Mouse (Mus musculus) heart, embryonic 13.5 days (tissue): ENCODE results near the gene Pole4. TPM values are rescaled to one million over a fixed set of nuclear protein-coding genes. Genes with fewer than 3 reads are reported as not detected.
"Not testable (repeated sequence)": the region's sequence is repeated elsewhere in the genome, so short reads cannot be mapped to it uniquely, and the experiment has no call there.

Experiments used
- ATAC-seq: fragments of 200-750 bp; cut with Nextera tagmentation; 2 replicates; pipeline ENCODE4 v1.8.0; 2017; ENCODE audit warnings: moderate TSS enrichment; ENCODE audit not compliant: insufficient number of reproducible peaks, low FRiP score, low TSS enrichment; ENCODE audit errors: extremely low read depth
- H3K27ac ChIP-seq: fragments of 300-500 bp; sonication (generic); replicated peaks from 2 replicates; pipeline ENCODE4 v1.5.1; 2015; ENCODE audit warnings: moderate library complexity, mild to moderate bottlenecking, inconsistent platforms
- H3K27me3 ChIP-seq: fragments of 300-500 bp; sonication (generic); replicated peaks from 2 replicates; pipeline ENCODE4 v1.6.1; 2015; ENCODE audit warnings: mild to moderate bottlenecking, inconsistent platforms
- H3K36me3 ChIP-seq: fragments of 300-500 bp; sonication (generic); 2 replicates; pipeline ENCODE4 v1.6.1; 2015; ENCODE audit warnings: mild to moderate bottlenecking, inconsistent platforms
- H3K4me1 ChIP-seq: fragments of 300-500 bp; sonication (generic); 2 replicates; pipeline ENCODE4 v1.6.1; 2015; ENCODE audit warnings: inconsistent platforms
- H3K4me2 ChIP-seq: fragments of 300-500 bp; sonication (generic); 2 replicates; pipeline ENCODE4 v1.6.1; 2015; ENCODE audit warnings: inconsistent platforms, mild to moderate bottlenecking, moderate library complexity
- H3K4me3 ChIP-seq: fragments of 300-500 bp; sonication (generic); 2 replicates; pipeline ENCODE4 v1.5.1; 2015; ENCODE audit warnings: moderate library complexity, mild to moderate bottlenecking, inconsistent platforms
- H3K9ac ChIP-seq: fragments of 300-500 bp; sonication (generic); 2 replicates; pipeline ENCODE4 v1.6.1; 2015; ENCODE audit warnings: inconsistent platforms, mild to moderate bottlenecking, moderate library complexity
- H3K9me3 ChIP-seq: fragments of 300-500 bp; sonication (generic); 2 replicates; pipeline ENCODE4 v1.6.1; 2016; ENCODE audit warnings: inconsistent platforms
- WGBS: fragments of 180-500 bp; shearing (Covaris S2); methylation state at CpG from one replicate; pipeline ENCODE4 v1.1.7; 2015; ENCODE audit warnings: mixed read lengths; 5-methylcytosine and 5-hydroxymethylcytosine counted together
- polyA plus RNA-seq: library from polyadenylated mRNA; unstranded; fragments of >200 nt; fragmentation: Nextera tagmentation; extraction: Ambion mirVana; gene quantifications from 2 replicates; pipeline ENCODE4 v1.2.1, GENCODE M21; 2015

The Pole4 gene
- polyA plus RNA-seq, 1 experiment from 2014 or later = 82.5 TPM

GRCm38 (mm10) chr6:82714841-82715240, 9.7 kb upstream of the Pole4 start:
- Histone ChIP-seq H3K4me1 (no peaks in the 10 kb centered on the region), H3K4me3 (no peak overlapping the region), H3K27me3 (no peaks in the 10 kb centered on the region), H3K27ac (no peak overlapping the region), H3K36me3 (no peaks in the 10 kb centered on the region), H3K9ac (no peak overlapping the region), H3K4me2 (no peak overlapping the region), H3K9me3 (no peaks in the 10 kb centered on the region)
- WGBS = 85% methylated on average over 5 of the region's 5 CpGs
- no peak for ATAC-seq

GRCm38 (mm10) chr6:82714243-82714642, 9.1 kb upstream of the Pole4 start:
- Histone ChIP-seq H3K4me1 (no peaks in the 10 kb centered on the region), H3K27me3 (no peaks in the 10 kb centered on the region), H3K9ac (no peak overlapping the region), H3K9me3 (no peaks in the 10 kb centered on the region), H3K4me2 (no peak overlapping the region), H3K27ac (no peak overlapping the region), H3K4me3 (no peak overlapping the region), H3K36me3 (no peaks in the 10 kb centered on the region)
- ATAC-seq = no peak
- WGBS = 12% methylated on average over 3 of the region's 3 CpGs

GRCm38 (mm10) chr6:82707742-82708141, 2.6 kb upstream of the Pole4 start:
- H3K9ac ChIP-seq = no peak overlapping the region
- ATAC-seq = no peak
- no peaks in the 10 kb centered on the region for H3K27me3 ChIP-seq
- no peaks in the 10 kb centered on the region for H3K36me3 ChIP-seq
- no peaks in the 10 kb centered on the region for H3K9me3 ChIP-seq
- no peak overlapping the region for H3K27ac ChIP-seq
- WGBS = 81% methylated on average over 3 of the region's 3 CpGs
- no peaks in the 10 kb centered on the region for H3K4me1 ChIP-seq
- no peak overlapping the region for H3K4me3 ChIP-seq
- H3K4me2 ChIP-seq = no peak overlapping the region

GRCm38 (mm10) chr6:82707241-82707640, 2.1 kb upstream of the Pole4 start:
- Histone ChIP-seq H3K4me2 (no peak overlapping the region), H3K9me3 (no peaks in the 10 kb centered on the region), H3K4me3 (no peak overlapping the region), H3K4me1 (no peaks in the 10 kb centered on the region), H3K27ac (no peak overlapping the region), H3K36me3 (no peaks in the 10 kb centered on the region), H3K27me3 (no peaks in the 10 kb centered on the region), H3K9ac (no peak overlapping the region)
- no peak for ATAC-seq
- WGBS = 83% methylated on average over 10 of the region's 10 CpGs

GRCm38 (mm10) chr6:82703710-82704109, 1.5 kb downstream of the Pole4 start:
- H3K4me3 ChIP-seq = no peak overlapping the region
- no peaks in the 10 kb centered on the region for H3K4me1 ChIP-seq
- H3K27ac ChIP-seq = no peak overlapping the region
- no peak for ATAC-seq
- WGBS = 77% methylated on average over 3 of the region's 3 CpGs
- H3K36me3 ChIP-seq = no peaks in the 10 kb centered on the region
- H3K9me3 ChIP-seq = no peaks in the 10 kb centered on the region
- no peak overlapping the region for H3K9ac ChIP-seq
- no peak overlapping the region for H3K4me2 ChIP-seq
- peaks cover 7% of the 10 kb centered on the region for H3K27me3 ChIP-seq

GRCm38 (mm10) chr6:82702593-82703017, 2.6 kb downstream of the Pole4 start:
- no peaks in the 10 kb centered on the region for H3K36me3 ChIP-seq
- peaks cover 7% of the 10 kb centered on the region for H3K27me3 ChIP-seq
- no peak for ATAC-seq
- no peak overlapping the region for H3K4me3 ChIP-seq
- WGBS = 27% methylated on average over 16 of the region's 16 CpGs
- H3K4me1 ChIP-seq = no peaks in the 10 kb centered on the region
- H3K9me3 ChIP-seq = no peaks in the 10 kb centered on the region
- H3K27ac ChIP-seq = no peak overlapping the region
- H3K9ac ChIP-seq = no peak overlapping the region
- H3K4me2 ChIP-seq = no peak overlapping the region

- Histone ChIP-seq H3K9me3 (no peaks in the 10 kb centered on the region), H3K27me3 (peaks cover 7% of the 10 kb centered on the region), H3K36me3 (no peaks in the 10 kb centered on the region), H3K4me1 (no peaks in the 10 kb centered on the region), H3K27ac (no peak overlapping the region), H3K9ac (no peak overlapping the region), H3K4me2 (no peak overlapping the region), H3K4me3 (no peak overlapping the region)
- no peak for ATAC-seq
- WGBS = 62% methylated on average over 6 of the region's 6 CpGs
These were observed 3.9 kb downstream of the Pole4 start for GRCm38 (mm10) chr6:82701296-82701695.

GRCm38 (mm10) chr6:82699831-82700230, 5.3 kb downstream of the Pole4 start:
- 36% methylated on average over 5 of the region's 5 CpGs for WGBS
- peaks cover 7% of the 10 kb centered on the region for H3K4me1 ChIP-seq
- peaks cover 7% of the 10 kb centered on the region for H3K27me3 ChIP-seq
- H3K4me3 ChIP-seq = no peak overlapping the region
- H3K4me2 ChIP-seq = no peak overlapping the region
- no peaks in the 10 kb centered on the region for H3K36me3 ChIP-seq
- no peak for ATAC-seq
- H3K9me3 ChIP-seq = no peaks in the 10 kb centered on the region
- no peak overlapping the region for H3K27ac ChIP-seq
- H3K9ac ChIP-seq = no peak overlapping the region

GRCm38 (mm10) chr6:82696736-82697135, 8.4 kb downstream of the Pole4 start:
- Histone ChIP-seq H3K9ac (no peak overlapping the region), H3K4me3 (no peak overlapping the region), H3K36me3 (no peaks in the 10 kb centered on the region), H3K4me1 (peaks cover 7% of the 10 kb centered on the region), H3K4me2 (no peak overlapping the region), H3K27ac (no peak overlapping the region), H3K27me3 (peaks cover 7% of the 10 kb centered on the region), H3K9me3 (no peaks in the 10 kb centered on the region)
- WGBS = 79% methylated on average over 3 of the region's 3 CpGs
- no peak for ATAC-seq

GRCm38 (mm10) chr6:82694668-82695067, 10.5 kb downstream of the Pole4 start:
- 44% methylated on average over 13 of the region's 13 CpGs for WGBS

GRCm38 (mm10) chr6:82689474-82689873, 15.7 kb downstream of the Pole4 start:
- WGBS = 65% methylated on average over 4 of the region's 4 CpGs
- H3K4me2 ChIP-seq = no peak overlapping the region

More at GRCm38 (mm10) chr6:82694668-82695067, 10.5 kb downstream of the Pole4 start:
- Histone ChIP-seq H3K27me3 (no peaks in the 10 kb centered on the region), H3K4me1 (peaks cover 7% of the 10 kb centered on the region), H3K4me2 (peak overlapping the region; percentile 46), H3K9ac (no peak overlapping the region), H3K9me3 (no peaks in the 10 kb centered on the region), H3K27ac (no peak overlapping the region), H3K36me3 (no peaks in the 10 kb centered on the region), H3K4me3 (no peak overlapping the region)
- ATAC-seq = no peak

GRCm38 (mm10) chr6:82688586-82688985, 16.6 kb downstream of the Pole4 start:
- ATAC-seq, H3K4me3 ChIP-seq, H3K27ac ChIP-seq, H3K4me2 ChIP-seq, H3K4me1 ChIP-seq, H3K27me3 ChIP-seq, H3K9ac ChIP-seq, H3K36me3 ChIP-seq, H3K9me3 ChIP-seq: not testable (repeated sequence)
- WGBS = 51% methylated on average over 5 of the region's 5 CpGs

More at GRCm38 (mm10) chr6:82689474-82689873, 15.7 kb downstream of the Pole4 start:
- no peak for ATAC-seq
- no peaks in the 10 kb centered on the region for H3K36me3 ChIP-seq
- H3K9me3 ChIP-seq = no peaks in the 10 kb centered on the region
- H3K27me3 ChIP-seq = no peaks in the 10 kb centered on the region
- H3K4me3 ChIP-seq = no peak overlapping the region
- peaks cover 5% of the 10 kb centered on the region; the same call in 1 of the 2 replicates for H3K4me1 ChIP-seq
- H3K9ac ChIP-seq = no peak overlapping the region
- H3K27ac ChIP-seq = no peak overlapping the region
